Mouse (Mus musculus): Measurements from ENCODE around the gene Grn. TPM values are rescaled to one million over a fixed set of nuclear protein-coding genes. Genes with fewer than 3 reads are reported as not detected.

Gene Grn
- total RNA-seq, 2 experiments from 2014 or later = 60.6 to 66.4 TPM

DNA sequence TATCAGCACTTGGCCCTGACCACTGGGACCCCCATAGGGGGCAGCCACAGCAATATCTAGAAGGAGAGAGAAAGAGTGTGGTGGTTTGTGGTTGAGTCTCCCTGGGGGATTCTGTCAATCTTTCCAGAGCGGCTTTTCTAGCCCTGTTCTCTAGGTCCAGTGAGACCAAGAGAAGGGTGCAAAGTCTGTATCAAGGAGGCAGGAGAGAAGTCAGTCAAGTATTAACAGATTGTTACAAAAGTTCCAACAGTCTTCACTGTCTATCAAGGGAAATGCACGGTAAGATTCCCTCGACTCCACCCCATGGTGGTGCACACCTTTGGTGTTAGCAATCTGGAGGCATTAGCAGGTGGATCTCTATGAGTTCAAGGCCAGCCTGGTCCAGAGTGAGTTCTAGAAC lies 31.6 kb downstream of the Grn start:
- Histone ChIP-seq H3K4me3 (no peak overlapping the region), H3K27ac (no peak overlapping the region)
- TF ChIP-seq CTCF (conservative IDR thresholded peaks at IDR 0.05) = no peak
- no peak for DNase-seq (ENCODE audit: low spot score in 2 of 2)

DNA sequence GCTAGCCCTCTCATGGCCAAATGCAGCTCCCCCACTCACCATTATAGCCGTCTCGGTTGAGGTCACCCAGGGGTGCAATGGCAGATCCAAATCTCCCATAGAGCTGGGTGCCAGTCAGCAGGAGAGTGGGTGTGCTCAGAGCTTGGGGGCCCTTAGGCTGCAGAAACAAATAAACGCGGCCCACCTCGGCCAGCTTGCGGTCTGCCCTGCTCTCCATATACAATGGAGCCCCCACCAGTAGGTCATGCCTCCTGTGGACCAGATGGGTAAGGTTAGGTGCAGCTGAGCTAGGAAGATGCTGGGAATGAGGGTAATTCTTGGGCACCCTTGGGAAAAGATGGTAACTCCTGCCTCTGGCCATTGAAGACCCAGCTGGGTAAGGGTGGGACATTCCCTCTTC lies 34.8 kb downstream of the Grn start:
- Histone ChIP-seq H3K27ac (no peak overlapping the region), H3K4me3 (no peak overlapping the region)
- no peak for TF ChIP-seq CTCF (conservative IDR thresholded peaks at IDR 0.05)
- DNase-seq (ENCODE audit: low spot score in 2 of 2) = no peak

DNA sequence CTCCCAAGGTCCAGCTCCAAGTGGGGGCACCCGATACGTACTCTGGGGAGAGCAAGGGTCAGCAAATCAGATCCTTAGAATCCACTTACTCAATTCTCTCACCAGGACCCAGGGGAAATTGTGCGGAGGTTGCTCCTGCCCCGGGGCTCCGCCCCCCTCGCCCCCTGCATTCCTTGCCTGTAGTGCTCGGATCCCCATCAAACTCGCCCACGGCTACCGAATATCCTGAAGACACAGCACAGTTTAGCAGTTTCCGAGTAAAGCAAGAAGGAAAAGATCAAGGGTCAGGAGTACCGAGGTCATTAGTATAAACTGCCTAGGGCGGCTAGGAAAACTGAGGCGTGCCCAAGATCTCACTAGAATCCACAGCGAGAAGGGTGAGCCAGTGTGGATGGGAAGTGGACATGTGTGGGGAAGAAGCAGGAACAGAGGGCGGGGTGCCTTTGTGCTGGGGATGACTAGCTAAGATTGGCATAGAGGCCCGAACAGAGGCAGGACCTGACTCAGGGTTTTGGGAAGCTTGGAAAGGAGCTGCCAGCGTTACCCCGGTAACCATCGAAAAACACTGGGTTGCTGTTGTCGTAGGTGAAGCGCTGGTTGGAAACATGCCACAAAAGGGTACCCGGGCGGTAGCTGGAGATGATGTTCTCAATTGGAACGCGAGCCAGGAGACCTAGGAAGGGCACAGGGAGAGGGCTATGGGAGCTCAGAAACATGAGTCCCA lies 35.8 kb downstream of the Grn start:
- H3K27ac ChIP-seq = peak overlapping the region; percentile 81
- no peak for TF ChIP-seq CTCF (conservative IDR thresholded peaks at IDR 0.05)
- peak; percentile 62 to 76 for DNase-seq (ENCODE audit: low spot score in 2 of 2)
- H3K4me3 ChIP-seq = peak overlapping the region; percentile 9; the same call in 1 of the 2 replicates

DNA sequence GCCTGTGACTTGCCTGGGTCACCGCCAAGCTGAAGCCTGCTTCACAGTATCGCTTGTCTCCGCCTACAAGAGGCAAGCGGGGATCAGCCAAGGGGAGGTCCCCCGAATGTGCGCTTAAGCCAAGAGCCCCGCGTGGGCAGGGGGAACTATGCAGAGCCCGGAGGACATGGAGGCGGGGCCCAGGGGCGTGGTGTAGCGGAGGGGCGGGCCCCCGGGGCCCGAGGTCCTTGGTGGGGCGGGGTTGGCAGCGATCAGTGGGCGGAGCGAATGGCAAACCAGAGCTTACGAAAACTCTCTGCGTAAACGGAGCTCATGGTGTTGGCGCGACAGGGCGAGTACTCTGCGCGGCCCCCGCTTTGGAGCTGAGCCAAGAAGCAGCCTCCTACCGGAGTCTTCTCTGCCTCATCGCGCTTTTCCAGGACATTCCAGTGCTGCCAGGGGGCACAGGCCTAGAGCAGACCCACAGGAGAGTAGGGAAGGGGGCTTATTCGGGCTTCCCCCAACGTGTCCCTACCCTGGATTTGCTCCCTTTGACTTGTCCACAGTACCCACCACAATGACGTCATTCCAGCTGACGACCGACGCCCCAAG lies 37.0 kb downstream of the Grn start:
- peak; percentile 15; the same call in 1 of the 2 replicates for TF ChIP-seq CTCF (conservative IDR thresholded peaks at IDR 0.05)
- peak; percentile 90 to 94 for DNase-seq (ENCODE audit: low spot score in 2 of 2)
- Histone ChIP-seq H3K4me3 (peak overlapping the region; percentile 59), H3K27ac (peak overlapping the region; percentile 81)

DNA sequence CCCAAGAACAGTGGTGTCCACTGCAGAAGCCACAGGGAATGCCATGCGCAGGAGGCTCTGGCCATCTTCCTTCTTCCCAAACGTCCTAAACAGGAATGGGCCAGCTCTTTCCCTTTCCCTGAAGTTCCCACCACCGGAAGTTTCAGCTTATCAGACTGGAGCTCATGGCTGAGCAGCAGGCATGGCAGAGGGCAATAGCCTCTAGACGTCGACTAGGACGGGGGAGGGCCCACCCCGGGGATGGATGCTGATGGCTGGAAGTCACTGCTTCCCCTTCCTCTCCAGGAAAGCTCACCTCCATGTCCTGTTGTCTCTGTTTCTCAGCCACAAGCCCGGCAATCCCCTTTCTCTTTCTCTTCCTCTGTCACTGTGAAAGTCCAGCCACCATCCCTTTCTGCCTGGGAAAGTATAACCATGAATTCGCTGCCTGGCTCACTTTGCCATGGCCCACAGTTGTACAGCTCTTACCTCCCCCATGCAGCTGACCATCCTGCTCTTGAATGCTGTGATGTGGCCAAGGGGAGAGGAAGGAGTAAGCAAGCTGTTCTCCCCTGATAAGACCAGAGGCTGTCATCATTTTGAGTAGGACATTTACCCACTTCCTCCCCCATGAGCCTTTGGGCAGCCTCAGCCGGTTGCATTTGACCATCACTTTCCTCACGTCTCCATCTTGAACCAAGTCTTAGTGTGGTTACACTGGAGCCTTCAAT lies 39.7 kb downstream of the Grn start, which contains the start of gene Itga2b:
TSS of gene Itga2b (minus strand) at position 475 of the 710 bp plus-strand sequence.
- TF ChIP-seq CTCF (conservative IDR thresholded peaks at IDR 0.05) = no peak
- Histone ChIP-seq H3K4me3 (no peak within 1 kb of the TSS), H3K27ac (no peak within 1 kb of the TSS)
- no peak for DNase-seq (ENCODE audit: low spot score in 2 of 2)

DNA sequence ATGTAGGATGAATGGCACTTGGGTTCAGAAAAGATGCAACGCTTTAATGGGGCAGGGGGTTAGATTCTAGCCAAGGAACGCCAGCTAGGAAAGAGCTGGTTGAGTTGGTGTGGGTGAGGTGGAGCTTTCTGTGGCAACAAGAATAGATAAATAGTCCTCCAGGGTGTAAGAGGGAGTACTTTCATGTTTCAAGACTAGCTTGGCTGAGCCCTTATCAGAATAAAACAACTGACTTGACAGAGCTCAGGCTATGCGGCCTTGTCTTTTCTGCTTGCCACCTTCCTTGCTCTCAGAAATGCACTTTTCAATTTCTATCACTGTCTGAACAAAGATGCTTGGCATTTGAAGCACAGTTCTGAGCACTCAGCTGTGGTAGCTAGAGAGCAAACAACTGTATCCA lies 44.9 kb downstream of the Grn start:
- DNase-seq (ENCODE audit: low spot score in 2 of 2) = no peak
- TF ChIP-seq CTCF (conservative IDR thresholded peaks at IDR 0.05) = no peak
- Histone ChIP-seq H3K4me3 (no peak overlapping the region), H3K27ac (no peak overlapping the region)

DNA sequence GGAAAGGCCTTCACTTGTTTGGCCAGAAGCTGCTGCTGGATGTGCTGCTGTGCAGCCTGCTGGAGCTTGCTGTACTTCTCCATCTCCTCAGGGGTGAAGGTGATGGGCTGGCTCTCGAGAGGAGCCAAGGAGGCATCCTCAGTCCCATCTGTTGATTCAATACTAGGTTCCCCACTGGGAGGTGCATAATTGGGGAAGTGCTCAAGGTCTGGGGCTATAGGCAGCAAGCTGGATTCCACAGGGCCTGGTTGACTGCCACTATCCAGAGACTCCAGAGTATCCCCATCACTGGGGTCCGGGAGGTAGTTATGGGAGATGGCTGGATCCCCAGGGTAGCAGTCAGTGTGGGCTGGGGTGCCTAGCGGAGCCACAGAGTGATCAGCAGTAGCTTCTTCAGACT lies 48.6 kb downstream of the Grn start:
- Histone ChIP-seq H3K27ac (no peak overlapping the region), H3K4me3 (no peak overlapping the region)
- DNase-seq (ENCODE audit: low spot score in 2 of 2) = no peak
- no peak for TF ChIP-seq CTCF (conservative IDR thresholded peaks at IDR 0.05)

DNA sequence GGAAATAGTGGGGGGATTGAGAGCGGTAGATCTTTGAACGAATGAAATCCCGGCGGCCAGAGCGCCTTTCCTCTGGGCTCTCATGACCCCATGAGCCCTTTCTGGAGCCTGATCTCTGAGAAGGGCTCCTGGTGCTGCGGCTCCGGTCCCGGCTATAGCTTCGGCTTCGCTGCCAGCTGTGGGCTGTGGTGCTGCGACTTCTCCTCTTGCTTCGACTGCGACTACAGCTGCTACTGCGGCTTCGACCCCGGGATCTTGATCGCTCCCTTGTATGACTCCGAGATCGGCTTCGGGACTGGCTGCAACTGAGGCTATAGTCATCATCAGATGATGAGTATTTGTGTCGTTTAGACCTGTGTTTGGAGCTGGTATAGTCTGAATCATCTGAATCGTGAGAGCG lies 49.5 kb downstream of the Grn start:
- no peak for DNase-seq (ENCODE audit: low spot score in 2 of 2)
- no peak for TF ChIP-seq CTCF (conservative IDR thresholded peaks at IDR 0.05)
- no peak overlapping the region for H3K4me3 ChIP-seq
- no peak overlapping the region for H3K27ac ChIP-seq

DNA sequence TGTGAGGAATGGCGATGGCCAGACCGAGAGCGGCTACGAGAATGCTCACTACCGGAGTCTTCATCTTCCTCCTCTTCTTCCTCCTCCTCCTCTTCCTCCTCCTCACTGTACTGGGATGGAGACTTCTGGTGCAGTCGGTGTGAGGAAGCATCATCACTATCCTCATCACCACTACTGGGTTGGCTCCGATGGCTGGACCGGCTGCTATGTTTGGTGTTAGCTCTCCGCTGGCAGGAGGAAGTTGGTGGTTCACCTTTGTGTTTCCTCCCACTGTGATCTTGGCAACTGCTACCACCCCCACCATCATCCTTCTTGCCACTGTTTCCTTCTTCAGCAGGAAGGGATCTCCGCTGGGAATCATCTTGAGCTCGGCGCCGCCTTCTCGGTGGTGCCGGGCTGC lies 50.0 kb downstream of the Grn start:
- Histone ChIP-seq H3K27ac (no peak overlapping the region), H3K4me3 (no peak overlapping the region)
- no peak for DNase-seq (ENCODE audit: low spot score in 2 of 2)
- no peak for TF ChIP-seq CTCF (conservative IDR thresholded peaks at IDR 0.05)

DNA sequence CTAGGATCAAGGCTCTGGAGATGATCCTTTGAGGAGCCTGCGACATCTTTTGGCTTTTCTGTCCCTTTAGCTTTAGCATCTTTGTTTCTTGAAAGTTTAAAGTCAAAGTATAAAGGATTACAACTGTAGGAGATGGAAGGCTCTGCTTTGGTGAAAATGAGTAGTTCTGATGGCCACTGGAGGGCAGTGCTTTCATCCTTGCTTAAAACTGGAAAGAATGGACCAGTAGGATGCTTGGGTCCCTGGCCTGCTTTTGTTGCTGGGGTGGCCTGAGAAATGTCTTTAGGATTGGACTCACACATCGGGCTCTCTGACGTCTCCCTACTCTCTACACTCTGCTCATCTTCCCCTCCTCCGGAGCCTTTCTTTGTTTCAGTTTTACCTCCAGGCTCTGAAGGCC lies 50.8 kb downstream of the Grn start:
- Histone ChIP-seq H3K27ac (no peak overlapping the region), H3K4me3 (no peak overlapping the region)
- DNase-seq (ENCODE audit: low spot score in 2 of 2) = no peak
- TF ChIP-seq CTCF (conservative IDR thresholded peaks at IDR 0.05) = peak; percentile 73

DNA sequence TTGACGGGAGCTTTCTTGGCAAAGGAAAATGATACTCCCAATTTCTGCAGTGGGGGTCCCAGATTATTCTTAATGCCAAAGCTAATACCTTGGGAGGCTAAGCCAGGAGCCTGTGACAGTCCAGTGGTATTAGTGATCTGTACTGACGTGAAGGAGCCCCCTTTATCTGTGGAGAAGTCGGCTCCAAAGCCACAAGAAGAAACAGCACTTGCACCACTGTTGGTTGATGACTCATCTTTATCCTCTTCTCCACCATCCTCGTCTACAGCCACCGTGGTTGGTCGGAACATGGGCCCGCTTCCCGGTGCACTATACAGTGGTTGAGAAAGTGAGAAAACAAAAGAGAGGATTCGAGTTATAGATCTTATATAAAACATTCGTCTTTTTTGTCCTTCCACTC lies 51.7 kb downstream of the Grn start:
- DNase-seq (ENCODE audit: low spot score in 2 of 2) = no peak
- H3K4me3 ChIP-seq = no peak overlapping the region
- no peak for TF ChIP-seq CTCF (conservative IDR thresholded peaks at IDR 0.05)
- H3K27ac ChIP-seq = no peak overlapping the region

Small RNA genes lying within 50 kb of the gene (microRNA-seq; reads per million reads assigned to microRNA genes)
- gene Mir6930 = 0 to 1.1 reads per million in 2 experiments

Other genes starting within 250 kb of the Grn start
- 10 to 100 TPM; 56.6 to 56.9 TPM for gene Lsm12, start 245.0 kb upstream of the Grn start, total RNA-seq (2021)
- 10 to 100 TPM; 58.2 to 59.7 TPM for gene G6pc3, start 240.7 kb upstream of the Grn start, total RNA-seq (2021)
- 100 to 1,000 TPM; 233 to 243 TPM for gene Hdac5, start 200.1 kb upstream of the Grn start, total RNA-seq (2021)
- 1 to 10 TPM; 1.0 to 1.1 TPM for gene BC030867, start 181.4 kb upstream of the Grn start, total RNA-seq (2021)
- 1 to 10 TPM; 2.0 TPM for gene Asb16, start 161.6 kb upstream of the Grn start, total RNA-seq (2021)
- 10 to 100 TPM; 61.1 to 67.4 TPM for gene Tmub2, start 145.4 kb upstream of the Grn start, total RNA-seq (2021)
- 100 to 1,000 TPM; 165 to 169 TPM for gene Atxn7l3, start 133.7 kb upstream of the Grn start, total RNA-seq (2021)
- 100 to 1,000 TPM; 122 to 138 TPM for gene Ubtf, start 110.6 kb upstream of the Grn start, total RNA-seq (2021)
- gene Slc4a1, start 64.1 kb upstream of the Grn start, total RNA-seq (2021) = under 1 TPM; 0.15 to 0.23 TPM
- 100 to 1,000 TPM; 482 to 488 TPM for gene Rundc3a, start 36.9 kb upstream of the Grn start, total RNA-seq (2021)
- gene Slc25a39, start 22.4 kb upstream of the Grn start, total RNA-seq (2021) = 10 to 100 TPM; 62.5 to 62.6 TPM
- gene Fam171a2, start 17.4 kb downstream of the Grn start, total RNA-seq (2021) = 100 to 1,000 TPM in 1 of 2 experiments, 10 to 100 TPM in 1; 92.5 to 102 TPM
- 1 to 10 TPM; 2.3 to 3.5 TPM for gene Itga2b, start 39.8 kb downstream of the Grn start, total RNA-seq (2021)
- gene Gpatch8, start 126.1 kb downstream of the Grn start, total RNA-seq (2021) = 10 to 100 TPM; 53.0 to 58.9 TPM
- 1 to 10 TPM; 3.9 to 4.2 TPM for gene Gm11627, start 149.1 kb downstream of the Grn start, total RNA-seq (2021)
- gene Fzd2, start 174.1 kb downstream of the Grn start, total RNA-seq (2021) = 1 to 10 TPM; 7.5 to 9.2 TPM
- gene Meioc, start 233.4 kb downstream of the Grn start, total RNA-seq (2021) = not detected

All from layer of hippocampus, adult 2 months (tissue).